Mouse (Mus musculus) heart, adult 8-10 months (tissue): Measurements from ENCODE around the gene Scn3b. TPM values are rescaled to one million over a fixed set of nuclear protein-coding genes. Genes with fewer than 3 reads are reported as not detected.

ENCODE experiments used
- DNase-seq: peaks from one replicate; pipeline ENCODE4 v3.0.0; 2022; ENCODE audit warnings: low spot score
- total RNA-seq, 4 experiments: library from RNA; stranded (reverse); gene quantifications; 2 replicates each; pipeline ENCODE4 v1.2.4; 2022

The Scn3b gene
- total RNA-seq, 4 experiments from 2014 or later = 0.57 to 1.4 (median 0.74) TPM

DNA sequence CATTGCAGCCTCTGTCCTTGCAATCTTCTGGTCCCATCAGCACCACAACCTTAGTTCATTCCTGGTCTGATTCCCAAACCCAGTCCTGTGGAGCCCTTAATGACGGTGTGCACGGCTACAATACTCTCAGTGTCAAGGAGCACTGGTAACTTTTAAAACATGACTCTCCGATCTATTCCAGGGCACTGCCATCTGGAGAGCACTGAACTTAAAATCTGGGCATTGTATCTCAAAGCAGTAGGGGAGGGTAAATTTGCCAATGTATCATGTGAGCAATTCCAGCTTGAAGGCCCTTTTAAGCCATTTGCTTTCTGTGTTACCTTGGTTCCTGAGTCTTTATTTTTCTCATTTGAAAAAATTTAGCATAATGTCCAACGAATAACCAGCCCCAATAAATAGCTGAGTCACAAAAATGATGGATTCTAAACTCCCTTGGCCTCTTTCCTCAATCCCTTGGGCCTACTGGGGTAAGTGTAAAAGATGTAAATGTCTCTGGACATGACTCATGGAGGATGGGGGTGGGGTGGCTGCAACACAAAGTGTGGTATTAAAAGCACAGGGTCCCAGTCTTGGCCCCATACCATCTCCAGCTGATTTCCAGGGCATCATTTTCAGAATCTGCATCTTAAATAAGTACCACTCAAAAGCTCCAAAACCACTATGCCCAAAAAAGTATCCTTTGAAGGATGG is 68.3 kb downstream of the Scn3b start:
- no peak for DNase-seq

DNA sequence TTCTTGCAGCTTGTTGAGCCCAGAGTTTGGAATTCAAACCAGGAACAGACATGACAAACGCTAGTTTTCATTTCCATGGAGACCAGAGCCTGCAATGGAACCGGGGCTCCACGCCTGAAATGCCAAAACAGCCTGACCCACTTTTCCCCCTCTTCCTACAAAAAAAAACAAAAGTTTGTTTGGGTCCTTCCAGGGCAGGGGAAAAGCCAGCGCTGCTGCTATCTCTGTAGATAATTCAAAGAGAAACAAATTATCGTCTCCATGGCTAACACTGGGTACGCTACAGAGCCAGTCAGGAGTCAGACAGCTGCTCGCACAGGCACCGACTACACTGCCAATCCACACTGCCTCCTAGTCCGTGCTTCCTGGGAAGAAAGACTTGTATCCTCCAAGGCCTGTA is 70.6 kb downstream of the Scn3b start:
- no peak for DNase-seq

Other genes with a start within 250 kb of the Scn3b start
- gene Olfr981, start 247.8 kb upstream of the Scn3b start, total RNA-seq = not detected
- gene Olfr982, start 195.4 kb upstream of the Scn3b start, total RNA-seq = not detected
- gene Olfr983, start 175.6 kb upstream of the Scn3b start, total RNA-seq = not detected
- gene Olfr984, start 155.0 kb upstream of the Scn3b start, total RNA-seq = not detected
- gene Olfr985, start 139.0 kb upstream of the Scn3b start, total RNA-seq = not detected
- not detected for gene Tmem225, start 121.1 kb upstream of the Scn3b start, total RNA-seq
- not detected for gene Olfr986, start 88.3 kb upstream of the Scn3b start, total RNA-seq
- gene Zfp202, start 76.9 kb upstream of the Scn3b start, total RNA-seq = 1 to 10 TPM; 2.4 to 3.1 (median 2.6) TPM